Mouse (Mus musculus): Measurements from ENCODE around the gene Aes. TPM values are rescaled to one million over a fixed set of nuclear protein-coding genes. Genes with fewer than 3 reads are reported as not detected.

Aes gene
- 100 to 1,000 TPM; 319 to 329 TPM for total RNA-seq (2023)

GRCm38 (mm10) chr10:81559163-81559626, at the start of gene Aes:
Gene Aes, plus strand, starts transcription at chr10:81559488.

GRCm38 (mm10) chr10:81524051-81524605, 35.2 kb upstream of the Aes start, which contains the start of gene Gna15:
Gene Gna15, minus strand, starts transcription at chr10:81524225.

GRCm38 (mm10) chr10:81545161-81545747, 14.0 kb upstream of the Aes start, which contains the start of gene Gna11:
Gene Gna11, minus strand, starts transcription at chr10:81545190.

GRCm38 (mm10) chr10:81574081-81575056, 15.1 kb downstream of the Aes start, which contains the start of gene Tle2:
Gene Tle2, plus strand, starts transcription at chr10:81574561.

GRCm38 (mm10) chr10:81600738-81601203, 41.5 kb downstream of the Aes start, which contains the start of gene Tle6:
Gene Tle6, minus strand, starts transcription at chr10:81601073.

GRCm38 (mm10) chr10:81605974-81606751, 46.9 kb downstream of the Aes start, which contains the start of gene BC025920:
Gene BC025920, plus strand, starts transcription at chr10:81606270.

Other genes starting within 250 kb of the Aes start
- gene Cactin, start 238.4 kb upstream of the Aes start, total RNA-seq (2023) = 10 to 100 TPM; 25.0 to 30.3 TPM
- under 1 TPM; 0.49 to 0.58 TPM for gene Tbxa2r, start 230.8 kb upstream of the Aes start, total RNA-seq (2023)
- not detected for gene Gipc3, start 216.2 kb upstream of the Aes start, total RNA-seq (2023)
- gene Hmg20b, start 209.0 kb upstream of the Aes start, total RNA-seq (2023) = 10 to 100 TPM; 41.7 to 57.4 TPM
- 10 to 100 TPM; 16.0 to 20.4 TPM for gene Mfsd12, start 202.0 kb upstream of the Aes start, total RNA-seq (2023)
- gene 4930404N11Rik, start 193.7 kb upstream of the Aes start, total RNA-seq (2023) = 1 to 10 TPM; 4.5 to 5.1 TPM
- 10 to 100 TPM; 49.9 to 55.8 TPM for gene Fzr1, start 181.0 kb upstream of the Aes start, total RNA-seq (2023)
- 10 to 100 TPM; 16.9 to 19.6 TPM for gene Dohh, start 175.1 kb upstream of the Aes start, total RNA-seq (2023)
- 1 to 10 TPM in 1 of 2 experiments, under 1 TPM in 1; 0.35 to 1.0 TPM for gene Gm48551, start 175.0 kb upstream of the Aes start, total RNA-seq (2023)
- not detected for gene Gm48552, start 170.5 kb upstream of the Aes start, total RNA-seq (2023)
- gene Smim24, start 166.4 kb upstream of the Aes start, total RNA-seq (2023) = 1 to 10 TPM; 5.6 to 9.3 TPM
- gene Nfic, start 103.9 kb upstream of the Aes start, total RNA-seq (2023) = 10 to 100 TPM; 59.7 to 65.2 TPM
- gene Celf5, start 76.8 kb upstream of the Aes start, total RNA-seq (2023) = under 1 TPM in 1 of 2 experiments, not detected in 1; 0.46 TPM
- 100 to 1,000 TPM; 112 to 133 TPM for gene Ncln, start 63.1 kb upstream of the Aes start, total RNA-seq (2023)
- gene S1pr4, start 59.4 kb upstream of the Aes start, total RNA-seq (2023) = 10 to 100 TPM; 68.9 to 87.5 TPM
- 10 to 100 TPM; 36.8 to 37.6 TPM for gene Gna15, start 35.3 kb upstream of the Aes start, total RNA-seq (2023)
- gene Gna11, start 14.3 kb upstream of the Aes start, total RNA-seq (2023) = 10 to 100 TPM in 1 of 2 experiments, 1 to 10 TPM in 1; 9.7 to 13.9 TPM
- 1 to 10 TPM; 1.1 to 1.9 TPM for gene Tle2, start 15.1 kb downstream of the Aes start, total RNA-seq (2023)
- gene Tle6, start 41.6 kb downstream of the Aes start, total RNA-seq (2023) = 1 to 10 TPM; 3.0 to 4.4 TPM
- gene BC025920, start 46.8 kb downstream of the Aes start, total RNA-seq (2023) = 1 to 10 TPM; 1.0 to 1.3 TPM
- gene Sirt6, start 68.3 kb downstream of the Aes start, total RNA-seq (2023) = 10 to 100 TPM; 13.2 to 14.2 TPM
- gene Ankrd24, start 69.1 kb downstream of the Aes start, total RNA-seq (2023) = 1 to 10 TPM; 1.1 to 1.6 TPM
- 1 to 10 TPM; 1.0 to 1.2 TPM for gene Gm10778, start 89.6 kb downstream of the Aes start, total RNA-seq (2023)
- 1 to 10 TPM; 3.5 to 5.1 TPM for gene Zfp433, start 145.3 kb downstream of the Aes start, total RNA-seq (2023)
- 1 to 10 TPM in 1 of 2 experiments, not detected in 1; 1.2 TPM for gene Gm3055, start 211.7 kb downstream of the Aes start, total RNA-seq (2023)

Measured in neutrophil, adult 59 days (primary cell).